ENCODE assay signal across 7 mouse cellular contexts in the genomic region with DNA sequence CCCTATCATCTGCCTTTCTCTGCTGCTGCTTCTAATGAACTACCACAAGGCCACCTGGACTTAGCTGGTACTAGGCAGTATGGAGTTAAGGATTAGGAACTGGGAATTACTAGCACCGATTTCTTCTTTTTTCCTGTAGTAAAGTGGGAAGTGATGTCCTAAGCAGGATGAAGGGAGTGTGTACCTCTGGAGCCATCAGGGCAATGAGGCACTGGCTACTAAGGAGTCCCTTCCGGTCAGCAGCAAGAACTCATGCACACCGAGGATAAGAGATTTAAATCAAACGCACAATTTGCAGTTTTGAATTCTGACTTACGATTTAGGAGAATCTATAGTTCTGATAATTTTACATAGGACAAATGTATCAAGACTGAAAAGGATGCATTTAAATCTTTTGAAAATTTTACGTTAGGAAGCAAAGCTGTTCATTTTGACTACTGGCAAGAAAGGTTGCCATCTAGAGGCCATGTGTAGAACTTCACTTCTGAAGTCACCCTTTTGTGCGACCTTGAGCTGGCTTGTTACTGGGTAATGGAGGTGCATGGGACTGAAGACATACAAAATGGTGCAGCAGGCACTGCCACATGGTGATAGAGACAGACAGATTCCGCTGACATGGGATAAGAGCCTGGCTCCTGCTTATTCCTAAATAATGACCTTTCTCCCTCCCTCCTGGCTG.
DNase-seq lines count a peak whose midpoint lies in the region; ATAC-seq and TF ChIP-seq lines count a peak whose summit lies in the region.

No protein-coding gene starts in this region.

- H3K27me3 ChIP-seq in neural tube, embryonic 13.5 days, result no peaks in the 10 kb centered on the region

- TF ChIP-seq CTCF in brain, embryonic 14.5 days (IDR thresholded peaks at IDR 0.05; ENCODE audit: borderline replicate concordance, extremely low read depth, insufficient read depth, insufficient read length), result peak; percentile 70; the same call in 1 of the 2 replicates

- no peak for TF ChIP-seq POLR2A in brain, embryonic 14.5 days (IDR thresholded peaks at IDR 0.05; ENCODE audit: borderline replicate concordance, extremely low read depth, insufficient read depth, insufficient read length, poor library complexity, severe bottlenecking)

- no peak overlapping the region for H3K27ac ChIP-seq in neural tube, embryonic 13.5 days (replicated peaks)

- intact Hi-C loops in left cerebral cortex, postnatal 14 days (cut with DNase I), result no loop called here

- 61% methylated on average over 8 of the region's 8 CpGs for WGBS in neural tube, embryonic 13.5 days

- peak; percentile 43 to 47 for DNase-seq in right cerebral cortex, postnatal 10 days (ENCODE audit: low spot score in 2 of 2)
- no peak for DNase-seq in right cerebral cortex, postnatal 25 days
- peak; percentile 81 for DNase-seq in brain, embryonic 14.5 days (ENCODE audit: low read depth)
- peak; percentile 60 to 83 for DNase-seq in left cerebral cortex, postnatal 14 days (ENCODE audit: low spot score in 2 of 2)
- no peak for DNase-seq in B cell, adult 2 months

- H3K4me2 ChIP-seq in neural tube, embryonic 13.5 days, result no peak overlapping the region

- no peaks in the 10 kb centered on the region for H3K36me3 ChIP-seq in neural tube, embryonic 13.5 days

- no peak overlapping the region for H3K4me3 ChIP-seq in neural tube, embryonic 13.5 days

- H3K4me1 ChIP-seq in neural tube, embryonic 13.5 days (replicated peaks), result no peaks in the 10 kb centered on the region

- ATAC-seq in hematopoietic stem cell, adult 5-6 weeks (replicated peaks in 1 of 2; ENCODE audit: insufficient read depth in 1 of 2, low FRiP score in 2 of 2, low TSS enrichment in 1 of 2, low read depth in 1 of 2, poor library complexity in 2 of 2, severe bottlenecking in 2 of 2), result peak; percentile 77 to 83; a peak in 3 of 4 replicates
- peak; percentile 84 for ATAC-seq in neural tube, embryonic 13.5 days (ENCODE audit: low read depth)

- no peaks in the 10 kb centered on the region for H3K9me3 ChIP-seq in neural tube, embryonic 13.5 days

- H3K9ac ChIP-seq in neural tube, embryonic 13.5 days, result no peak overlapping the region

Comparison
In these comparisons a context has a peak if more than half of its experiments do, and no peak if none do; other contexts are left out.
1. DNase-seq: peak in right cerebral cortex, postnatal 10 days (2 of 2), brain, embryonic 14.5 days (single experiment) and left cerebral cortex, postnatal 14 days (2 of 2); none in right cerebral cortex, postnatal 25 days (single experiment) and B cell, adult 2 months (0 of 2).